Mouse (Mus musculus): ENCODE data around the gene Gna14. TPM values are rescaled to one million over a fixed set of nuclear protein-coding genes. Genes with fewer than 3 reads are reported as not detected.

Gna14 gene
- polyA plus RNA-seq, 1 experiment = 8.6 TPM

- WGBS = 61% methylated on average over 5 of the region's 5 CpGs
- TF ChIP-seq CTCF (conservative IDR thresholded peaks at IDR 0.05; ENCODE audit: insufficient read depth, insufficient read length, low read depth, low read length) = no peak
- no peak for TF ChIP-seq POLR2A (IDR thresholded peaks at IDR 0.05; ENCODE audit: low read depth, low read length)
- peak; percentile 25 for DNase-seq
- no peak overlapping the region for H3K27ac ChIP-seq (ENCODE audit: insufficient read depth, low read depth, low read length)
- no peak overlapping the region for H3K4me3 ChIP-seq (ENCODE audit: insufficient read depth, low read depth, low read length)
- no peaks in the 10 kb centered on the region for H3K4me1 ChIP-seq (ENCODE audit: control insufficient read depth, insufficient read depth, low read length)
- no peaks in the 10 kb centered on the region for H3K36me3 ChIP-seq (ENCODE audit: control insufficient read depth, insufficient read depth, low read length)
- no peaks in the 10 kb centered on the region for H3K27me3 ChIP-seq (replicated peaks; ENCODE audit: control insufficient read depth, insufficient read depth, low read length)
These were observed 91.5 kb downstream of the Gna14 start for GRCm38 (mm10) chr19:16527031-16527430.

DNA sequence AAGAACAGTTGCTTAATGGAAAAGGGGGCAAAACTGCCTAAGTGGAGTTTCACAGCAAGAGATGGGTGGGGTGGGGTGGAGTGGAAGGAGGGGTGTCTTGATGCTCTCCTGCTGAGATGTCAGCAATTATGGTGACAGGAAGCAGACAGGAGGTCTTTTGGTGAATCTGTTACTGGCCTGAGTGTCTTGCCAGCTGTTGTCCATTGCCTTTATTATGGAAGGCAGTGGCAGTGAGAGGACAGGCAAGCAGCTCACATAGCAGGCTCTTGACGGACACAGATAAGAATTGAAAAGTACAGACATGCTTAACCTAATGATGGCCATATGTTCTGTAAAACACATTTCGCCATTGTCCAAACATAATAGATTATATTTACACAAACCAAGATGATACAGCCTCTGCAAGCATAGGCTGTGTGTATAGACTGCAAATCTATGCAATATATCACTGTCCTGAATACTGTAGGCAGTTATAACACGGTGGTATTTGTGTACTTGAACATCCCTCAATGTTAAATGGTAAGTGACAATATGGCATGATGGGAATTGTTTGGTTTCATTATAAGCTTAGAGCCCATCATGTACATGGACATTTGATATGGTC lies 92.8 kb downstream of the Gna14 start:
- no peaks in the 10 kb centered on the region for H3K36me3 ChIP-seq (ENCODE audit: control insufficient read depth, insufficient read depth, low read length)
- H3K27ac ChIP-seq (ENCODE audit: insufficient read depth, low read depth, low read length) = no peak overlapping the region
- WGBS = 85% methylated on average over 3 of the region's 3 CpGs
- DNase-seq = no peak
- TF ChIP-seq POLR2A (IDR thresholded peaks at IDR 0.05; ENCODE audit: low read depth, low read length) (no peak), CTCF (conservative IDR thresholded peaks at IDR 0.05; ENCODE audit: insufficient read depth, insufficient read length, low read depth, low read length) (no peak)
- H3K4me3 ChIP-seq (ENCODE audit: insufficient read depth, low read depth, low read length) = no peak overlapping the region
- no peaks in the 10 kb centered on the region for H3K4me1 ChIP-seq (ENCODE audit: control insufficient read depth, insufficient read depth, low read length)
- H3K27me3 ChIP-seq (replicated peaks; ENCODE audit: control insufficient read depth, insufficient read depth, low read length) = no peaks in the 10 kb centered on the region

DNA sequence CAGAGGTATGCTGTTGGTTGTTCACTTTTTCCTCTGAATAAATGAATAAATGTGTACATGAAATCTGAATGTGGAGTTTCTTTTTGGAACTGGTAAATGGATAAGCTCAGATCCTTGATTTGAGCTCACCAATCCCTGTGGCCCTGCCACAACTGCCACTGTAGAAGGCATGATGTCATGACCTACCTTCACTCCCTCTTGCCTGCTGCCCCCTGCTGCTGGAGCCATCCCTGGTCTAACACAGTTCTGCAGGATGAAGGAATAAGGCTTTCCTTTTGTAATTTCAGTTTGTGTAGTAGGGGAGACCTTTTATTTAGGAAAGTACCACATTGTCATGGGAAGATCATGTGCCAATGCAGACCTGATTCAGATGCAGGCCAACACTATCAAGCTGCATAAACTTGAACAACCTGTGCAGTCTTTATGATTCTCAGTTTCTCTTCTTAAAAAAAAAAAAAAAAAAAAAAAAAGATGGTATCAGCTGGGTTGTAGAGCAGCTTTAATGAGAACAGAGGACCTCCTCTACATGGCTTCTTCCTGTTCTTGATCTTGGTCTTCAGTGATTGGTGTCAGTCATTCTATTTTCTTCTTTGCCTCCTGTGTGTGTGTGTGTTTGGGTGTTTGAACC lies 93.8 kb downstream of the Gna14 start:
- peak; percentile 29 for DNase-seq
- Histone ChIP-seq H3K36me3 (ENCODE audit: control insufficient read depth, insufficient read depth, low read length) (no peaks in the 10 kb centered on the region), H3K4me3 (ENCODE audit: insufficient read depth, low read depth, low read length) (no peak overlapping the region), H3K27ac (ENCODE audit: insufficient read depth, low read depth, low read length) (no peak overlapping the region), H3K4me1 (ENCODE audit: control insufficient read depth, insufficient read depth, low read length) (no peaks in the 10 kb centered on the region), H3K27me3 (replicated peaks; ENCODE audit: control insufficient read depth, insufficient read depth, low read length) (no peaks in the 10 kb centered on the region)
- TF ChIP-seq CTCF (conservative IDR thresholded peaks at IDR 0.05; ENCODE audit: insufficient read depth, insufficient read length, low read depth, low read length) (peak; percentile 77), POLR2A (IDR thresholded peaks at IDR 0.05; ENCODE audit: low read depth, low read length) (no peak)

DNA sequence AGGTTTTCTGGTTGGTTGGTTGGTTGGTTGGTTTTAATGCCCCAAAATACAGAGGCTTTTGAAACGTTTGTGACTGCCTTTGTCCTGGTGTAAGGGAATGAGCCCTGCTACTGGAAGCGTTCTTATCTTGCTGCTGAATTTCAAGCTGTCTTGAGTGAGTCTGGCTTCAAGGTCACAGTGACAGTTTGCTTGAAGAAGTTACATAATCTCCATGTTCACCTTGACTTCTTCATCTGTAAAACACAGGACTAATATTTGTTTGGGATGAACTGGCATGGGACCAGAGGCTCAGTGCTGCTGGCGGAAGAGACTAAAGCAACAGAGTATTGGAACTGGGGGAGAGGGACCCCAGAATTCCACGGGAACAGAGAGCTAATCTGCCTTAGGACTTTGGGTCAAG lies 94.4 kb downstream of the Gna14 start:
- Histone ChIP-seq H3K27ac (ENCODE audit: insufficient read depth, low read depth, low read length) (no peak overlapping the region), H3K4me3 (ENCODE audit: insufficient read depth, low read depth, low read length) (no peak overlapping the region), H3K27me3 (replicated peaks; ENCODE audit: control insufficient read depth, insufficient read depth, low read length) (no peaks in the 10 kb centered on the region), H3K4me1 (ENCODE audit: control insufficient read depth, insufficient read depth, low read length) (no peaks in the 10 kb centered on the region), H3K36me3 (ENCODE audit: control insufficient read depth, insufficient read depth, low read length) (no peaks in the 10 kb centered on the region)
- 87% methylated on average over 4 of the region's 4 CpGs for WGBS
- no peak for DNase-seq
- TF ChIP-seq POLR2A (IDR thresholded peaks at IDR 0.05; ENCODE audit: low read depth, low read length) = no peak

- no peak overlapping the region for H3K27ac ChIP-seq (ENCODE audit: insufficient read depth, low read depth, low read length)
- TF ChIP-seq CTCF (conservative IDR thresholded peaks at IDR 0.05; ENCODE audit: insufficient read depth, insufficient read length, low read depth, low read length) (no peak), POLR2A (IDR thresholded peaks at IDR 0.05; ENCODE audit: low read depth, low read length) (no peak)
- peaks cover 9% of the 10 kb centered on the region for H3K4me1 ChIP-seq (ENCODE audit: control insufficient read depth, insufficient read depth, low read length)
- WGBS = 79% methylated on average over 2 of the region's 2 CpGs
- no peak overlapping the region for H3K4me3 ChIP-seq (ENCODE audit: insufficient read depth, low read depth, low read length)
- no peaks in the 10 kb centered on the region; the same call in 1 of the 2 replicates for H3K27me3 ChIP-seq (replicated peaks; ENCODE audit: control insufficient read depth, insufficient read depth, low read length)
- no peaks in the 10 kb centered on the region for H3K36me3 ChIP-seq (ENCODE audit: control insufficient read depth, insufficient read depth, low read length)
- DNase-seq = no peak
These were observed 98.7 kb downstream of the Gna14 start for GRCm38 (mm10) chr19:16534311-16534710.

- Histone ChIP-seq H3K4me3 (ENCODE audit: insufficient read depth, low read depth, low read length) (no peak overlapping the region), H3K4me1 (ENCODE audit: control insufficient read depth, insufficient read depth, low read length) (peaks cover 14% of the 10 kb centered on the region), H3K27ac (ENCODE audit: insufficient read depth, low read depth, low read length) (no peak overlapping the region; the same call in 1 of the 2 replicates), H3K36me3 (ENCODE audit: control insufficient read depth, insufficient read depth, low read length) (no peaks in the 10 kb centered on the region), H3K27me3 (replicated peaks; ENCODE audit: control insufficient read depth, insufficient read depth, low read length) (no peaks in the 10 kb centered on the region; the same call in 1 of the 2 replicates)
- peak; percentile 83 for DNase-seq
- 37% methylated on average over 2 of the region's 2 CpGs for WGBS
- TF ChIP-seq POLR2A (IDR thresholded peaks at IDR 0.05; ENCODE audit: low read depth, low read length) (no peak), CTCF (conservative IDR thresholded peaks at IDR 0.05; ENCODE audit: insufficient read depth, insufficient read length, low read depth, low read length) (no peak)
These were observed 102.9 kb downstream of the Gna14 start for GRCm38 (mm10) chr19:16538416-16538815.

DNA sequence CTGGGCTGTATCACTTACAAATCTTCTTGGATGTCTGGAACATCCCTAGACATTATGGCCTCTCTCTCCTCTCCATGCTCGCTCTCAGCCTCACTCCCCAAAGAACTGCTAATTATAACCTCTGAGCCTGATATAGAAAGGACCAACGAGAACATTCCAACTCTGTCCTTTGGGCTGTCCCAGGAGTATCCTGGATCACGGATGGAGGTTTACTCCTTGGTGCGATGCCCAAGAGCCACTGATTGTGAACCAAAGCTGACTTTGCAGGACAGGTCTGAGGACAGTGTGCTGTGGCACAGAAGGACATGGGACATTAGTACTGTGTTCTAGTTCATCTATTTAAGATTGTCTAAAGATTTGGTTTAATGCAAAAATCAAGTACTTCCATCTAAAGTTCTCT lies 108.1 kb downstream of the Gna14 start:
- WGBS = 85% methylated on average over 4 of the region's 4 CpGs
- no peak for DNase-seq
- Histone ChIP-seq H3K27me3 (replicated peaks; ENCODE audit: control insufficient read depth, insufficient read depth, low read length) (no peaks in the 10 kb centered on the region), H3K4me3 (ENCODE audit: insufficient read depth, low read depth, low read length) (no peak overlapping the region), H3K36me3 (ENCODE audit: control insufficient read depth, insufficient read depth, low read length) (no peaks in the 10 kb centered on the region), H3K4me1 (ENCODE audit: control insufficient read depth, insufficient read depth, low read length) (peaks cover 10% of the 10 kb centered on the region), H3K27ac (ENCODE audit: insufficient read depth, low read depth, low read length) (no peak overlapping the region)
- TF ChIP-seq POLR2A (IDR thresholded peaks at IDR 0.05; ENCODE audit: low read depth, low read length) (no peak), CTCF (conservative IDR thresholded peaks at IDR 0.05; ENCODE audit: insufficient read depth, insufficient read length, low read depth, low read length) (no peak)
